Mouse (Mus musculus): ENCODE results near the gene Hsd3b6. TPM values are rescaled to one million over a fixed set of nuclear protein-coding genes. Genes with fewer than 3 reads are reported as not detected.

Gene Hsd3b6
- total and polyA plus RNA-seq, 3 experiments = 0.05 TPM; not detected in 2

DNA sequence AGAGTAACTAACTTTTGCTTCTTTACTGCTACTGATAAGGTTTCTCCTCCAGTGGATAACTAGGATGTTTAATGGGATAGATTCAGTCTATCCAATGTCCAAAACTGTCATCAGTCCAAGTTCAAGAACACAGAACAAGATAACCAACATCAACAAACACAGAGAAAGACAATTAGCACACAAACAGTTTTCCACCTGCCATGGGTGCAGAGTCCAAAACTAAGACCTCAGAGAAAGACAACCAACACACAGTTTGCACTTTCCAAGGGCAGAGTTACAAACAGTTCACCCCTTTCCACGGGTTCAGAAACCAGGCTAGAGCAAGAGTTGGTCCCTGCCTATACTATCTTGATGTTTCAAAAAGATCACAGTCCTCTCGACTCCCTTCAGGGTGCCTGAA, 27.7 kb downstream of the Hsd3b6 start:
- no peak for TF ChIP-seq CTCF (IDR thresholded peaks at IDR 0.05; ENCODE audit: low read depth, low read length)
- Histone ChIP-seq H3K36me3 (replicated peaks) (no peaks in the 10 kb centered on the region), H3K9me3 (replicated peaks) (peaks cover 8% of the 10 kb centered on the region), H3K4me3 (ENCODE audit: low read depth, low read length) (no peak overlapping the region), H3K4me1 (ENCODE audit: insufficient read depth, low read depth, low read length) (no peaks in the 10 kb centered on the region), H3K27me3 (ENCODE audit: insufficient read depth, low read length) (no peaks in the 10 kb centered on the region)
- ATAC-seq (ENCODE audit: extremely low read depth, insufficient number of reproducible peaks, low FRiP score, poor library complexity, severe bottlenecking) = no peak
- no peak for DNase-seq (ENCODE audit: low spot score)

DNA sequence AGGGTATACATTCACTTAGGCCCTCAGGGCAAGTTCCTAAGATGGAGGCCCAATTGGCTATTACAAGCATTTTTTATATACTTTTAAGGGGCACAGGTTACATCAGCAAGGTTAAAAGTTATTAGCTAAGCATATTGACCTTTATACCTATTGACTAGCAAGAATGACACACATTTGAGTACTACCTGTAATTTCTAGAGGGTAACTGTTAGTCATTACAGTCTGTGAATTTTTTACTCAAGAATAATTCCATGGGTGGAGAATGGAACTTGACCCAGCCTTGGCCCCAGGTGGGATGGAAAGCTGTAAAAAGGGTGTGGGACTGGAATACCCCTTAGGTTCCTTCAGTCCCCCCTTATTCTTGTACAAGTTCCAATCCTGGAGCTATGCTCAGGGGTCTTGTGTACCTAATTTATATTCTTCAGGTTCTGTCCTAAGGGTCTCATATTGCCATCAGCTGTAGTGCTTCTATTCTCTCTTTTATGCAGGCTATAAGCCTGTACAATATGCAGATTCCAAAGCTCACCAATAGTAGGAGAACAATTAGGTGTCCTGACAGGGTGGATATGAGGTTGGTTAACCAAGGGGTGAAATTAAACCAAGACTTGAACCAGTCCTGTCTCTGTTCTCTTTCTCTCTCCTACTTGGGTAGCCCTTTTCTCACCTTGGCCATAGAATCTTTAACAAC, 31.9 kb downstream of the Hsd3b6 start:
- TF ChIP-seq GATA1 (IDR thresholded peaks at IDR 0.05; ENCODE audit: borderline replicate concordance, low read length) (no peak), CTCF (IDR thresholded peaks at IDR 0.05; ENCODE audit: low read depth, low read length) (no peak), POLR2AphosphoS5 (IDR thresholded peaks at IDR 0.05; ENCODE audit: insufficient replicate concordance, low read depth, low read length) (no peak), TAL1 (conservative IDR thresholded peaks at IDR 0.05; ENCODE audit: low read depth, low read length) (no peak), GATA2 (IDR thresholded peaks at IDR 0.05; ENCODE audit: borderline replicate concordance, low read depth, low read length) (no peak)
- Histone ChIP-seq H3K4me3 (ENCODE audit: low read depth, low read length) (no peak overlapping the region), H3K4me1 (ENCODE audit: insufficient read depth, low read depth, low read length) (no peaks in the 10 kb centered on the region), H3K36me3 (replicated peaks) (no peaks in the 10 kb centered on the region), H3K27me3 (ENCODE audit: insufficient read depth, low read length) (no peaks in the 10 kb centered on the region), H3K9me3 (replicated peaks) (peaks cover 17% of the 10 kb centered on the region)
- ATAC-seq (ENCODE audit: extremely low read depth, insufficient number of reproducible peaks, low FRiP score, poor library complexity, severe bottlenecking) (no peak), DNase-seq (ENCODE audit: low spot score) (no peak)

DNA sequence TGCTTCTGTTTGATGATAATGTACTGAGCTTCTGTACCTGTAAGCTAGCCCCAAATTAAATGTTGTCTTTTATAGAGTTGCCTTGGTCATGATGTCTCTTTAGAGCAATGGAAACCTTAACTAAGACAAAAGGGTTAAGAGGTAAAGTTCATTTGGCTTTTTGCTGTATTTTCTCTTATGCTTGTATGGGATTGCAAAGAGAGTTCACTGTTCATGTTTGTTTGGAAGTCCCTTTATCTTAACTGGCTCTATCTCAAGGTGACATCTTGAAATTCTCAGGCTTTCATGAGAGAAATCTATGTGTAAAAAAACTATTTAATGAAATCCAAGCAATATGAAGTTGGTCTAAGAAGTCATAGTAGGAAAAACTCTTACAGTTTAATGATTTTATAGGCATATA, 33.3 kb downstream of the Hsd3b6 start:
- H3K4me1 ChIP-seq (ENCODE audit: insufficient read depth, low read depth, low read length) = no peaks in the 10 kb centered on the region
- DNase-seq (ENCODE audit: low spot score) = no peak
- H3K9me3 ChIP-seq (replicated peaks) = peaks cover 15% of the 10 kb centered on the region
- TF ChIP-seq POLR2AphosphoS5 (IDR thresholded peaks at IDR 0.05; ENCODE audit: insufficient replicate concordance, low read depth, low read length) = no peak
- no peak for TF ChIP-seq GATA2 (IDR thresholded peaks at IDR 0.05; ENCODE audit: borderline replicate concordance, low read depth, low read length)
- no peak for TF ChIP-seq GATA1 (IDR thresholded peaks at IDR 0.05; ENCODE audit: borderline replicate concordance, low read length)
- TF ChIP-seq TAL1 (conservative IDR thresholded peaks at IDR 0.05; ENCODE audit: low read depth, low read length) = no peak
- no peak for TF ChIP-seq CTCF (IDR thresholded peaks at IDR 0.05; ENCODE audit: low read depth, low read length)
- no peaks in the 10 kb centered on the region for H3K36me3 ChIP-seq (replicated peaks)
- no peaks in the 10 kb centered on the region for H3K27me3 ChIP-seq (ENCODE audit: insufficient read depth, low read length)
- H3K4me3 ChIP-seq (ENCODE audit: low read depth, low read length) = no peak overlapping the region
- ATAC-seq (ENCODE audit: extremely low read depth, insufficient number of reproducible peaks, low FRiP score, poor library complexity, severe bottlenecking) = no peak

DNA sequence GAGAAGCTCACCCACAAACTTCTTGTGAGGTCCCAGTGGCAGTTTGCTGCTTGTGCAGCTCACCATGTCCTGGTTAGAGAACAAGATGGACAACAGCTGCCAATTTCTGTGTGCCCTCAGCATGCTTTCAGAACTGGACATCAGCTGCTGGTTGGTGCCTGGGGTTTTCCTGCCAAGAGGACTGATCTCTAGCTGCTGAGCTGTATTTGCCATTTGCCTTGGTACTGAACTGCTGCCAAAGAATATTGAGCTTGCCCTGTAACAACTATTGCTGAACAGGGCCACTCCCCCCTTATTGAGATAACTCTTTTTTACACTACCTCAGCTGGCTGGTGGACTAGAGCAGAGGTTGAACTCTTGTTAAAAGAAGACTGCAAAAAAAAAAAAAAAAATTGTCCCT, 50.1 kb downstream of the Hsd3b6 start:
- Histone ChIP-seq H3K9me3 (replicated peaks) (peaks cover 6% of the 10 kb centered on the region; the same call in 1 of the 2 replicates), H3K4me3 (ENCODE audit: low read depth, low read length) (no peak overlapping the region), H3K27me3 (ENCODE audit: insufficient read depth, low read length) (no peaks in the 10 kb centered on the region), H3K4me1 (ENCODE audit: insufficient read depth, low read depth, low read length) (no peaks in the 10 kb centered on the region), H3K36me3 (replicated peaks) (no peaks in the 10 kb centered on the region)
- no peak for ATAC-seq (ENCODE audit: extremely low read depth, insufficient number of reproducible peaks, low FRiP score, poor library complexity, severe bottlenecking)
- DNase-seq (ENCODE audit: low spot score) = no peak
- TF ChIP-seq TAL1 (conservative IDR thresholded peaks at IDR 0.05; ENCODE audit: low read depth, low read length) (no peak), POLR2AphosphoS5 (IDR thresholded peaks at IDR 0.05; ENCODE audit: insufficient replicate concordance, low read depth, low read length) (no peak), CTCF (IDR thresholded peaks at IDR 0.05; ENCODE audit: low read depth, low read length) (no peak), GATA1 (IDR thresholded peaks at IDR 0.05; ENCODE audit: borderline replicate concordance, low read length) (no peak)

DNA sequence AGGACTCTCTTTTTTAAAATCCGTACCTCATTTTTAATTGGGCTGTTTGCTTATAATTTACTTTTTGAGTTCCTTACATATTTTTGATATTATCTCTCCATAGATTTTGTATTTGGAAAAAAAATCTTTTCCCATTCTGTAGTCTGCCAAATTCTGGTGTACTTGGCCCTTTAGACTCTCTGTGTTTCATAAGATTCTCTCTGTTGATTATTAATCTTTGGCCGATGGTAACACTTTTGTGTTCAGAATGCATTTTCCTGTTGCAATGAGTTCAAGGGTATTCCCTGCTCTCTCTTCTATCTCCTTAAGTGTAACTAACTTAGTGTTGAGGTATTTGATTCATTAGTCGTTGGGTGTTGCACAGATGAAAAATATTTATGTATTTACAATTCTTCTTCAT, 57.4 kb downstream of the Hsd3b6 start:
- ATAC-seq (ENCODE audit: extremely low read depth, insufficient number of reproducible peaks, low FRiP score, poor library complexity, severe bottlenecking) (no peak), DNase-seq (ENCODE audit: low spot score) (no peak)
- H3K4me1 ChIP-seq (ENCODE audit: insufficient read depth, low read depth, low read length) = no peaks in the 10 kb centered on the region
- peaks cover 3% of the 10 kb centered on the region; the same call in 1 of the 2 replicates for H3K9me3 ChIP-seq (replicated peaks)
- H3K4me3 ChIP-seq (ENCODE audit: low read depth, low read length) = no peak overlapping the region
- H3K27me3 ChIP-seq (ENCODE audit: insufficient read depth, low read length) = no peaks in the 10 kb centered on the region
- no peak for TF ChIP-seq CTCF (IDR thresholded peaks at IDR 0.05; ENCODE audit: low read depth, low read length)
- no peak for TF ChIP-seq TAL1 (conservative IDR thresholded peaks at IDR 0.05; ENCODE audit: low read depth, low read length)
- no peak for TF ChIP-seq GATA1 (IDR thresholded peaks at IDR 0.05; ENCODE audit: borderline replicate concordance, low read length)
- no peak for TF ChIP-seq GATA2 (IDR thresholded peaks at IDR 0.05; ENCODE audit: borderline replicate concordance, low read depth, low read length)
- TF ChIP-seq POLR2AphosphoS5 (IDR thresholded peaks at IDR 0.05; ENCODE audit: insufficient replicate concordance, low read depth, low read length) = no peak
- no peaks in the 10 kb centered on the region for H3K36me3 ChIP-seq (replicated peaks)

Other genes with a start within 250 kb of the Hsd3b6 start
- not detected in 2 replicates for gene Gm10681, start 225.6 kb downstream of the Hsd3b6 start, total RNA-seq (2014; fragmentation: Nextera tagmentation)
- gene Gm10681, start 225.6 kb downstream of the Hsd3b6 start, total RNA-seq (2017) = 0.05 TPM in 1 of 2 replicates, not detected in the other
- gene Gm10681, start 225.6 kb downstream of the Hsd3b6 start, polyA plus RNA-seq (2012) = not detected in 2 replicates
- gene Hsd3b5, start 184.2 kb downstream of the Hsd3b6 start, total RNA-seq (2014; fragmentation: Nextera tagmentation) = not detected in 2 replicates
- 0.11 TPM in 1 of 2 replicates, not detected in the other for gene Hsd3b5, start 184.2 kb downstream of the Hsd3b6 start, total RNA-seq (2017)
- gene Hsd3b5, start 184.2 kb downstream of the Hsd3b6 start, polyA plus RNA-seq (2012) = not detected in 2 replicates
- not detected in 2 replicates for gene Hsd3b2, start 89.9 kb downstream of the Hsd3b6 start, total RNA-seq (2014; fragmentation: Nextera tagmentation)
- gene Hsd3b2, start 89.9 kb downstream of the Hsd3b6 start, total RNA-seq (2017) = 0.06 and 0.11 TPM in 2 replicates
- not detected in 2 replicates for gene Hsd3b2, start 89.9 kb downstream of the Hsd3b6 start, polyA plus RNA-seq (2012)
- gene Hsd3b3, start 51.3 kb downstream of the Hsd3b6 start, total RNA-seq (2014; fragmentation: Nextera tagmentation) = not detected in 2 replicates
- gene Hsd3b3, start 51.3 kb downstream of the Hsd3b6 start, total RNA-seq (2017) = 0.49 TPM in 1 of 2 replicates, not detected in the other
- not detected in 2 replicates for gene Hsd3b3, start 51.3 kb downstream of the Hsd3b6 start, polyA plus RNA-seq (2012)
- gene Hsd3b1, start 45.4 kb upstream of the Hsd3b6 start, total RNA-seq (2014; fragmentation: Nextera tagmentation) = not detected in 2 replicates
- 0.12 TPM in 1 of 2 replicates, not detected in the other for gene Hsd3b1, start 45.4 kb upstream of the Hsd3b6 start, total RNA-seq (2017)
- gene Hsd3b1, start 45.4 kb upstream of the Hsd3b6 start, polyA plus RNA-seq (2012) = not detected in 2 replicates
- gene Hao2, start 78.8 kb upstream of the Hsd3b6 start, total RNA-seq (2014; fragmentation: Nextera tagmentation) = not detected in 2 replicates
- not detected in 2 replicates for gene Hao2, start 78.8 kb upstream of the Hsd3b6 start, total RNA-seq (2017)
- gene Hao2, start 78.8 kb upstream of the Hsd3b6 start, polyA plus RNA-seq (2012) = not detected in 2 replicates